Mouse (Mus musculus): ENCODE results near the gene Adam30.
"Not testable (repeated sequence)": the region's sequence is repeated elsewhere in the genome, so short reads cannot be mapped to it uniquely, and the experiment has no call there.

The Adam30 gene

DNA sequence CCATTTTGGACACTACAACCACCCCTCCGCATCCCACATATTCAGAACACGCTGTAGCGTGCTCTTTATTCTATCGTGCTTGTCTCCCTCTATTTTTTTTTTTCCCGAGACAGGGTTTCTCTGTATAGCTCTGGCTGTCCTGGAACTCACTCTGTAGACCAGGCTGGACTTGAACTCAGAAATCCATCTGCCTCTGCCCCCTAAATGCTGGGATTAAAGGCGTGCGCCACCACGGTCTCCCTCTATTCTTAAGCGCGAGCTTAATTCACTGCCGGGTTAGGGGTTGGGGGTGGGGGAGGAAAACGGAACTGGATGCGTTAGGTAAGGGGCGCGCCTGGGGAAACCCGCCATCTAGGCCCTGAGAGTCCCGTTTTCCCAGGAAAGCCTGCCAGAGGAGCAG lies at the start of gene Adam30:
TSS of gene Adam30 (plus strand) at position 301 of the 400 bp plus-strand sequence.
- ATAC-seq (ENCODE audit: insufficient number of reproducible peaks, low FRiP score, low TSS enrichment) = no peak

DNA sequence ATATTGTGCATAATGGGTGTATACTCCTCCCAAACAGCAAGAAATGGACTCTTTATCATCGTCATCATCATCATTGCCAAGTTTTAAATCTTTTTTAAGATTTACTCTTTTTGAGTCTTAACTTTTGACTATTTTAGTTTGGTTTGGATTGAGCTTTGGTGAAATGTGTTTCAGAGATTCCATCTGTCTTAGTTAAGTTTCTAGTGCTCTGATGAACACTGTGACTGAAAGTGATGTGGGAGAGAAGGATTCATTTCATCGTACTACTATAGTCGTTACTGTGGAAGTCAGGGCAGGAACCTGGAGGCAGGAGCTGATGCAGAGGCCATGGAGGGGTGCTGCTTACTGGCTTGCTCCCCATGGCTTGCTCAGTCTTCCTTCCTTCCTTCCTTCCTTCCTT lies 42.2 kb upstream of the Adam30 start:
- no peak for ATAC-seq (ENCODE audit: insufficient number of reproducible peaks, low FRiP score, low TSS enrichment)

DNA sequence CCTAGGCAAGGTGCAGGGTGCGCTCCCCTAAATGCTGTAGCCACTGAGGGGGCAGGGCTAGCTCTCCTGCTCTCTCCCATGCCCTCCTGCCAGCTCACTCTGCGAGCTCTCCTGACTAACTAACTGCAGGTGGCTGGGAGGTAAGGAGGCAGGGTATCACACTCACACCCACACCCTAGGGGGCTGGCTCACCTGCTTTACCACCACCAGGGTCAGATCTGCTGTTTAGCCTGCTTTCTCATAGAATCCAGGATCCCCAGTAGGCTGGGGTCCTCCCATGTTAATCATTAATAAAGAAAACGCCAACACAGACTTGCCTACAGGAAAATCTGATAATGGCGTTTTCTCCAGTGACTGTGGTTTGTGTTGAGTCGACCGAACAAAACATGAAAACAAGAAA lies 41.1 kb upstream of the Adam30 start:
- no peak for ATAC-seq (ENCODE audit: insufficient number of reproducible peaks, low FRiP score, low TSS enrichment)

DNA sequence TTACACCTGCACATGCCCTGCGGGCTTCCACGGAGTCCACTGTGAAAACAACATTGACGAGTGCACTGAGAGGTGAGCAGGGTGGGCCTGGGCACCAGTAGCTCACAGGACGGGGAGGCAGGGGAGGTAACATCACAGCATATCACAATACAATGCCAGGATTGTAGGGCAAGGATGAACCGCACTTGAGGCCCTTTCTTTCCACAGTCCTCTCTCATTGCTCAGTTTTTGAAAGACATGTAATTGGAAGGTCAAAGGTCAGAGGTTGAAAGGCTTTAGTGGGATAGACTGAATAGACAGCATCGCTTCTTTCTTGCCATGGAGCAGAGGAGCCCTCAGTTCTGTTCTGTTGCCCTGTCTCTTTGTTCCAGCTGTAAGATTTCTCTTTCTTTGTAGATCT lies 39.5 kb upstream of the Adam30 start:
- ATAC-seq (ENCODE audit: insufficient number of reproducible peaks, low FRiP score, low TSS enrichment) = no peak

DNA sequence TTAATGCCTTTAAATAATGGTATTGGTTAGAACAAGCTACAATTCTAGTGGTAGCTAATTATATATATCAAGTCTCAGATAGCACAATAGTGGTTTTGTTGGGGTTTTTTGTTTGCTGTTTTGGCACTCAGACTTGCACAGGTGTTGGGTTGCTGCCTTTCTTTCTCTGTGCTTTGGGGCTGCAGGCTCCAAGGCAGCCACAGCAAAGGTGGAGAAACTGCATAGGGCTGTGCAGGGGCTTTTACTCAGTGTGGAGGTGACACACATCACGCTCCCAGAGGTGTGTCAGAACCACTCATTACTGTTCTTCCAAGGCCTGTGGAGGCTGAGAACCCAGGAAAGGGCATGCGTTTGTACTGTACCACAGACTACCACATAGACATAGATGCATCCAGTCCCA lies 32.7 kb upstream of the Adam30 start:
- ATAC-seq (ENCODE audit: insufficient number of reproducible peaks, low FRiP score, low TSS enrichment) = no peak

DNA sequence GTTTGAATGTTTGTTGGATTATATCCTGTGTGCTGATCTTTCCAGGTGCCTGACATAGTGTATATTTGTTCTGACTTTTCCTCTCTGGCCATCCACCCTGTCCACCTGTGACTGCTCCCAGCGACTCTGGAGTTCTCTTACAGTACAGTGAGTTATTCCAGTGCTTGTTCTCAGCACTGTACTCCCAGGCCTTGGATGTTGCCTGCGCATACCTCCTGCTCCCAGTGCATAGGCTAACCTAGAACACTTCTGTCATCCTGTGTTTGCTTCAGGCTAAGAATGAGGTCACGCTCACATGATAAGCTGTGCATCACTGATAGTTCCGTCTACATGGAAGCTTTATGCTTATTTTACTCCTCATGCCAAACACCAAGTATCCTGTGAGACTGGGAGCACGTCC lies 31.7 kb upstream of the Adam30 start:
- ATAC-seq (ENCODE audit: insufficient number of reproducible peaks, low FRiP score, low TSS enrichment) = no peak

DNA sequence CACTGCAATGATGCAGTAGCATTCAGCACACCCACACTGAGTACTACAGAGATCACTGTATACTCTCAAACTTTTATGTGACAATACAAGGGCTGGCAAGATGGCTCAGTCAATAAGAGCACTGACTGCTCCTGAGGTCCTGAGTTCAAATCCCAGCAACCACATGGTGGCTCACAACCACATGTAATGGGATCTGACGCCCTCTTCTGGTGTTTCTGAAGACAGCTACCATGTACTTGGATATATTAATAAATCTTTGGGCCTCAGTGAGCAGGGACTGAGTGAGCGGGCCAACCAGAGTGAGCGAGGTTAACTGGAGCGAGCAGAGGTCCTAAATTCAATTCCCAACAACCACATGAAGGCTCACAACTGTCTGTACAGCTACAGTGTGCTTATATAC lies 28.3 kb upstream of the Adam30 start:
- ATAC-seq (ENCODE audit: insufficient number of reproducible peaks, low FRiP score, low TSS enrichment) = not testable (repeated sequence)

DNA sequence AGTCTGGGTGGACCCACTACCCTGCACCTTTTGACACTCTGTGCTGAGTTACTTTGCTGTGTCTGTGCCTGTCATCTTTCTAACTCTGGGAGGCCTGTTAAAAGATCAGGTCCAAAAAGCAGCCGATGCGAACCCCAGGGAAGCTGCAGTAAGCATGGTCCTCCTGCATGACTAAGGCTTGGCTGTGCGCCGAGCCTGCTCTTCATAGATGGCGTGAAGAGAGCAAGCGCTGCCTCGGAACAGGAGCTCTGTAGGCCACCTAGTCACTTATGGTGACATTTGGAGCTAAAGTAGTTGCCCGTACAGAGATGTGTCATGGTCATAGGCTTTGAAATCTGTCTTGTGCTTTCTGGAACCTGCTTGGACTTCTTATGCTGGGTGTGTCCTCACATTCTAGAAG lies 27.8 kb upstream of the Adam30 start:
- ATAC-seq (ENCODE audit: insufficient number of reproducible peaks, low FRiP score, low TSS enrichment) = no peak

DNA sequence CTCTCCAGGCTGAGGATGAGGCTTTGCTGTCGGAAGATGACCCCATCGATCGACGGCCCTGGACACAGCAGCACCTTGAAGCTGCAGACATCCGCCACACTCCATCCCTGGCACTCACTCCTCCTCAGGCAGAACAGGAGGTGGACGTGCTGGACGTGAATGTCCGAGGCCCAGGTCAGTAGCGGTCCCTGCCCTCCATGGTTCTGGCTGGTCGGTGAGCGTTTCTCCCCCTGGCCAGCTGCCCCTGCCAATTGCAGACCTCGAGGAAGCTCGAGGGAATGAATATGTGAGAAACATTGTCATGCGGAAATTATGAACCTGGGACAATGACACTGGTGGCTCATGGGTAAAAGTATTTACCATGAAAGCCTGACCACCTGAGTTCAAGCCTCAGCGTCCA lies 19.0 kb upstream of the Adam30 start:
- ATAC-seq (ENCODE audit: insufficient number of reproducible peaks, low FRiP score, low TSS enrichment) = no peak

DNA sequence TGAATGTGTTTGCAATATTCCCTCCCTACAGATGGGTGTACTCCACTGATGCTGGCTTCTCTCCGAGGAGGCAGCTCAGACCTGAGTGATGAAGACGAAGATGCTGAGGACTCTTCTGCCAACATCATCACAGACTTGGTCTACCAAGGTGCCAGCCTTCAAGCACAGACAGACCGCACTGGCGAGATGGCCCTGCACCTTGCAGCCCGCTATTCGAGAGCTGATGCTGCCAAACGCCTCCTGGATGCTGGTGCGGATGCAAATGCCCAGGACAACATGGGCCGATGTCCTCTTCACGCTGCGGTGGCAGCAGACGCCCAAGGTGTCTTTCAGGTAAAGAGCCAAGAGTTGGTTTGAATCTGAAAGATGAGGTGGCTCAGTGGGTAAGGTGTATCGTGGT lies 17.6 kb upstream of the Adam30 start:
- ATAC-seq (ENCODE audit: insufficient number of reproducible peaks, low FRiP score, low TSS enrichment) = no peak

DNA sequence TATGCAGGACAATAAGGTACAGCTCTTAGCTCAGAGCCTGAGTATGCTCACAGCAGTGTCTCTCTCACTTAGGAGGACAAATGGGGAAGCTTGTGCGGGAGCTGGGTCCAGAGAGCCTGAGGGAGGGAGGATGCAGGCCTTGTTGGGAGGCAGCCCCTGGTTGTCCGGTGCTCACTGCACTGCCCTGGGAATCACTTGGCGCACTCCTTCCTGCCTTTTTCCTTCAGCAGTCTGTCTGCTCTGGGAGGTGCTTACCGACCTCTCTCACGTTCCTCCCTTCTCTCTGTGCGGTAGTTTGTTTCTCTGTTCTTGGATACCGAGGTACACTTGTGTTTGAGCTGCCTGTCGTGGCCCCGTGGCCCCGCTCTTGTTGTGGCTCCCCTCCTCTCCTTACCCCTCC lies 15.2 kb upstream of the Adam30 start:
- no peak for ATAC-seq (ENCODE audit: insufficient number of reproducible peaks, low FRiP score, low TSS enrichment)

DNA sequence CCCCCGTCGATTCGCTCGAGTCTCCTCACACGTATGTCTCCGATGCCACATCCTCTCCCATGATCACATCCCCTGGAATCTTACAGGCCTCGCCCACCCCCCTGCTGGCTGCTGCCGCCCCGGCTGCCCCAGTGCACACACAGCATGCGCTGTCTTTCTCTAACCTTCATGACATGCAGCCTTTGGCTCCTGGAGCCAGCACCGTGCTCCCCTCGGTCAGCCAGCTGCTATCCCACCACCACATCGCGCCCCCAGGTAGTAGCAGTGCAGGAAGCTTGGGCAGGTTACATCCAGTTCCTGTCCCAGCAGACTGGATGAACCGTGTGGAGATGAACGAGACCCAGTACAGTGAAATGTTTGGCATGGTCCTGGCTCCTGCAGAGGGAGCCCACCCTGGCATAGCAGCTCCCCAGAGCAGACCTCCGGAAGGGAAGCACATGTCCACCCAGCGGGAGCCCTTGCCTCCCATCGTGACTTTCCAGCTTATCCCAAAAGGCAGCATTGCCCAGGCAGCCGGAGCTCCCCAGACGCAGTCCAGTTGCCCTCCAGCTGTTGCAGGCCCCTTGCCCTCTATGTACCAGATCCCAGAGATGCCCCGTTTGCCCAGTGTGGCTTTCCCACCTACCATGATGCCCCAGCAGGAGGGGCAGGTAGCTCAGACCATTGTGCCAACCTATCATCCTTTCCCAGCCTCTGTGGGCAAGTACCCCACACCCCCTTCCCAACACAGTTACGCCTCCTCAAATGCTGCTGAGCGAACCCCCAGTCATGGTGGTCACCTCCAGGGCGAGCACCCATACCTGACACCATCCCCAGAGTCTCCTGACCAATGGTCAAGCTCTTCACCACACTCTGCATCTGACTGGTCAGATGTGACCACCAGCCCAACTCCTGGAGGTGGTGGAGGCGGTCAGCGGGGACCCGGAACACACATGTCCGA lies 13.7 kb upstream of the Adam30 start:
- no peak for ATAC-seq (ENCODE audit: insufficient number of reproducible peaks, low FRiP score, low TSS enrichment)

DNA sequence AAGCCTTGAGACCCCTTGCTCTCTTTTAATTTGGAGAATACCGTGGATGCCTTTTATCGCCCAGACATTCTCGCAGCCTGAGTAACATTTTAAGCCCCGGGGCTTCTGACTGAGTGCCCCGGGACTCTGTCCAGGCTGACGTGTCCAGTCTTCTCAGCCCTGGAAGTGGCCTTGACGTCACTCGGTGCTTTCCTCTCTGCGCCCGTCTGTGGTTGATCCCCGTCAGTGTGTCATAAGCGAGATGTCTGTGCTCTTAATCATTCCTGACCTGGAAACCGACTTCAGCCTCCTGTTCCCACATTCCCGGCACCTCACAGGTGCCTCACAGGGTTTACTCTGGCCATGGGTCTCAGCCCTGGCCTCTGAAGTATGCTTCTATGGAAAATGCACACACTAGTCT lies 12.7 kb upstream of the Adam30 start:
- no peak for ATAC-seq (ENCODE audit: insufficient number of reproducible peaks, low FRiP score, low TSS enrichment)

DNA sequence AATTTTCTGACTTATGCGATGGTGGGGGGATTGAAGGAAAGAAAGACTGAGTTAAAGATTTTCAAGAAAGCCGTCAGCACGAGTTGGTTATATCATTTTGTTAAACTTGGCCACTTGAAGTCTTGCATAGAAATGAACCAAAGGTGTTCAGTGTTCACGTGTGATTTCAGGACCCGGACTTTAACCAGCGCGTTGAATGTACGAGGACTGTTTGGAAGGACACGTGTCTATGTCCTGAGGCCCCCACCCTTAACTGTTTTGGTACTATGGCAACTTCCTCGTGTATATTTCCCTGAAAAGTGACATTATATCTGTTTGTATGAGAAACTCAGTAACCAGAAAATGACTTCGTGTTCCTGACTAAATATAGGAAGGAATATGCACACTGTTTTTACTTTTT lies 10.5 kb upstream of the Adam30 start:
- no peak for ATAC-seq (ENCODE audit: insufficient number of reproducible peaks, low FRiP score, low TSS enrichment)

DNA sequence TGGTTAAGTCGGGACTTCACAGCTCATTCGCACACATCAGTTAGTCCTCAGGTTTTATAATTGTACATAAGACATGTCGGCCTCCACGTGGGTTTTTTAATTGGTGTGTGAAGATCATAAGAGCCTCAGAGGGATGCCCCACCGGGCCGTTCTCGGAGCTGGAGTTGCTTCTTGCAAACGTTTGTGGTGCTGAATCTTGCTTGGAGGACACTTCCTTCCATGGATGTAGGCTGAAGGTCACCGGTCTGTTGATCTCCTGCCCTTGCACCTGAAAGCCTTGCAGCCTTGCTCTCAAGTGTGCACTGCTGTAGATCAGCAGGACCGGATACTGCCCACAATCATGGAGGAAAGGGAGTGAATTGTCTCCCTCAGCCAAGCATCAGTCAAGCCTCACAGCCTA lies 9.4 kb upstream of the Adam30 start:
- ATAC-seq (ENCODE audit: insufficient number of reproducible peaks, low FRiP score, low TSS enrichment) = no peak

DNA sequence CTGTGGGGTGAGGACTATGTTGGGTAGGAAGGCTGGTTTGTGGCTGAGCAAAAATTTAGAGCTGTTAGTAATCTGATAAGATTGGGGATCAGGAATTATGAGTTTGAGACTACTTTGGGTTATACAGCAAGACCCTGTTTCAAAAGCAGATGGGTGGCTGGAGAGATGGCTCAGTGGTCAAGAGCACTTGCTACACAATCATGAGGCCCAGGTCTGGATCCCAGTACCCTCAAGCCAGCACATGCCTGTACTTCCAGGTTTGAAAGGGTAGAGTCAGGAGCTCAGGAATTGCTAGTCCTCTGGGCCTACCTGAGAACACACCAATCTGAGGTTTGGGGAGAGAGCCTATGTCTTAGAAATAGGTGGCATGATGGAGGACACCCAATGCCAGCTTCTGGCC lies 7.0 kb upstream of the Adam30 start:
- ATAC-seq (ENCODE audit: insufficient number of reproducible peaks, low FRiP score, low TSS enrichment) = no peak

DNA sequence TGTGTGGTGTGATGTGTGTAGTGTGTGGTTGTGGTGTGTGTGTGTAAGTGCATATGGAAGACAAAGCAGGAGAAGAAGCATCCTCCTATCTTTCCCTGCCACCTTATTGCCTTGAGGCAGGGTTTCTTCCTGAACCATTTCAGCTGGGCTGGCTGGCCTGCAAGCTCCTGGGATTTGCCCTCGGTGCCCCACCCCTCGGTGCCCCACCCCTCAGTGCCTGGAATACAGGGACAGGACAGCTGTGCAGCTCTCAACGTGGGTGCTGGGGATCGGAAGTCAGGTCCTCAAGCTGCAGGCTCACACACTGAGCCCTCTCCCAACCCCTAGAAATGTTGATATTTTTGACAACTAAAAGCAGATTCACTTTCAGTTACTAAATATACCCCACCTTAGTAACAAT lies 4.3 kb upstream of the Adam30 start:
- ATAC-seq (ENCODE audit: insufficient number of reproducible peaks, low FRiP score, low TSS enrichment) = no peak

DNA sequence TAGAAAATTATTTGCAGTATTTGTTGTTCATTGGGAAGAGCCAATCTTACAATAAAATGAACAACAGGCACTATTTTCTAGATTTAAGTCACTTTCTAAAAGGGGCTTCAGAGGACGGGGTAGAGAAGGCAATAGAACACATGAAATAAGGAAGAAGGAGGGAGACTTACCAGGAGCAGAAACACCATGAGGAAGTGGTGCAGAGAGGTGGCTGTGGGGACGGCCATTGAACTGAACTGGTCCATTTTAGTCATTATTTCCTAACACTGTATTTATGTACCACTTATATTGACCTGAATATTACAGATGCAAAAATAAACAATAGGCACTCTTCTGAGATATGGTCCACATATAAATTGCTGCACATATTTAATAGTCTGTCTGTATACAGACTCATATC lies 3.4 kb upstream of the Adam30 start:
- ATAC-seq (ENCODE audit: insufficient number of reproducible peaks, low FRiP score, low TSS enrichment) = no peak

DNA sequence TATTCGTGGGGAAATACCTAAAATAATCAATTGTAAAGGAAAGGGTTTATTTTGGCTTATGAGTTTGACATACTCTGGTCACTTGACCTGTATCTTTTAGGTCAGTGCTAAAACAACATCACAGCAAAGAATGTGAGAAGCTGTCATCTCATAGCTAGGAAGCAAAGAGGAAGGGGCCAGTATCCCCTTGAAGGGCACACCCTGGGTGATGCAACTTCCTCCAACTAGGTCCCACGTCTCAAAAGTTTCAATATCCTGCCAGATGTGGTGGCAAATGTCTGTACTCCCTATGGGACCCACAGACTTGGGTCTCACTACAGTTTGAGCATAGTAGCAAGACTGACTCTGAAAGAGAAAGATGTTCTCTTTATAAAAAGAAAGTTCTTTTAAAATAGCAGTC lies 2.8 kb upstream of the Adam30 start:
- ATAC-seq (ENCODE audit: insufficient number of reproducible peaks, low FRiP score, low TSS enrichment) = no peak

DNA sequence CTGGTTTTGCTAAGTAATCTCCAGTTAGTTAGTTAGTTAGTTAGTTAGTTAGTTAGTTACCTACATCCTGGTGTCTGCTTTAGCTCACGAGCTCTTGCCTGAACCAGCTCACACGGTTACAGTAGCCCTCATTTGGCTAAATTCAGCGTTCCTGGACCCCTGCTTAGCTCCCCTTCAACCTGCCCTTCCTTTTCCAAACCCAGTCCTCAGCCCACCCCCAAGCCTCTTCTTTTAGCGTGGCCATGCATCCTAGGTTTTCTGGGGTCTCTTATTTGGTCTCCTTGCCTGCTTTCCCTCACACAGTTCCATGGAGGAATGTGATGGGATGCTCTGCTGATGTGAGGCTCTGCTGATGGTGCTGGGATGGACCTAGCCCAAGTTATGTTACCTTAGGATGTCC lies 1.8 kb upstream of the Adam30 start:
- ATAC-seq (ENCODE audit: insufficient number of reproducible peaks, low FRiP score, low TSS enrichment) = no peak

DNA sequence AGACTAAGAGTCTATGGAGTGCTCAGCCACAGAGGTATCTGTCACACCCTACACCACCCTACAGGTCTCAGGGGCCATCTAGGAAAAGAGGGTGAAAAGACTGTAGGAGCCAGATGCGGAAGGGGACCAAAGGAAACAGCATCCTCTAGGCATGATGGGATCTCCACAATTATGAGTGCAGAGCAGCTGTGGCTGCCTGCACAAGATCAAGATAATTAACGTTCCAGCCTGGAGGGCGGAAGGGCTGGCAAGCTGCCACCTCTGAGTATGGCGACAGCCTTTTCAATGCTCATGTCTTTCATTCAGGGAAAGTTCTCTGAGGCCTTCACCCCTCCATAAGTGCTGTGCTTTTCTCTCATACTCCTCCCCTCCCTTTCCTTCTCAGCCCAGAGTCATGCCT lies 1.1 kb upstream of the Adam30 start:
- no peak for ATAC-seq (ENCODE audit: insufficient number of reproducible peaks, low FRiP score, low TSS enrichment)

DNA sequence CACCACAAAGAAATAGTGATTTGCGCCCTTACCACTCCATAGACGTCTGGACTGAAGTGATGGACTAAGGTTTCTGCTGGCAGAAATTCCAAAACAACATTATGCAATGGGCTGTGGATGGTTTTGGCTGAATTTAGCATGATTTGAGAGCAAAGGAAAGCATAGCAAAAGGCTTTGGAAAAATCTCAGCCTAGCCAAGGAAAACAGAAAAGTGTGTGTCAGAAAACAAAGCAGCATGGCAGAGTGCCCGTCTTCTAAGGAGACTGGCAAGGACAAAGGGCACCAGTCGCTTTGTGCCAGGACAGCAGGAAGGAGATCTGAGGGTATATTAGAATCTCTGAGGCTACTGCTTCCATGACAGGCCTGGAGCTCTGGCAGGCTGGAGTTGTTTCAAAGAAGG lies 17.9 kb downstream of the Adam30 start:
- no peak for ATAC-seq (ENCODE audit: insufficient number of reproducible peaks, low FRiP score, low TSS enrichment)

Data from cerebellum, adult (tissue).